Mouse (Mus musculus): Measurements from ENCODE around the gene Snrpf.

DNA sequence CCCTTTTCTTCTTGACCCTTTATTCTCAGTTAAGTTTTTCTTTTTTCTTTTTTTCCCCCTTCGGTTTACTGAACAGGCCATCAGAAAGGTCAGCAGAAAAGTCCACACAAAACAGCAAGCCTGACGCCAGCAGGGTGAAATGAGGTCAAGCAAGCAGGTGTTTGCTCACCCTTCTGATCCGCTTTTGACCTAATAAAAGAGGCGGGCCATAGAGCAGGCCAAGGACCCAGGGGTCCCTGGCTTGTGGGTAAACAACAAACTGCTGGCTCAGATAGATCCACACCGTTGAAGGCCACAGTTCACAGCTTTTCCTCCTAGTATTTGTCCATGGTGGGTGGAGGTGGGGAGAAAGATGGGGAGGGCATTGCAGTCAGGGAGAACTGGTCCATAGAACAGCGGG lies 46.3 kb downstream of the Snrpf start:
- TF ChIP-seq CTCF (IDR thresholded peaks at IDR 0.05; ENCODE audit: insufficient read depth, low read length) = no peak
- TF ChIP-seq POLR2A (IDR thresholded peaks at IDR 0.05; ENCODE audit: borderline replicate concordance, extremely low read depth, low read depth, low read length) = no peak
